8 mouse cellular contexts compared by ENCODE assay signal in genomic region chr11:96830539-96831216, GRCm38 (mm10). TPM values are rescaled to one million over a fixed set of nuclear protein-coding genes. Genes with fewer than 3 reads are reported as not detected.
DNase-seq lines count a peak whose midpoint lies in the region; ATAC-seq lines count a peak whose summit lies in the region.

No protein-coding gene starts in this region.

- ATAC-seq in kidney, embryonic 16.5 days (ENCODE audit: low FRiP score, low TSS enrichment): no peak
- ATAC-seq in hindbrain, embryonic 15.5 days (ENCODE audit: low FRiP score, low read depth): no peak
- no peak for ATAC-seq in midbrain, embryonic 16.5 days

- intact Hi-C loops in left cerebral cortex, postnatal 10 days (cut with DNase I): no loop called here

- WGBS in kidney, embryonic 16.5 days: 21% methylated on average over 13 of the region's 13 CpGs
- WGBS in hindbrain, embryonic 15.5 days: 21% methylated on average over 13 of the region's 13 CpGs
- WGBS in midbrain, embryonic 16.5 days: 20% methylated on average over 13 of the region's 13 CpGs

- no peak for DNase-seq in kidney, adult 9 months
- DNase-seq in c-Kit-positive CD71-positive TER-119-negative erythroid progenitor cells, embryonic 14.5 days (ENCODE audit: low read depth): peak; percentile 33
- DNase-seq in gastrocnemius, postnatal 10 days: no peak
- no peak for DNase-seq in spleen, postnatal 10 days (ENCODE audit: low spot score in 2 of 2)
- no peak for DNase-seq in left cerebral cortex, postnatal 10 days (ENCODE audit: extremely low spot score in 1 of 2, low spot score in 2 of 2)

- peak overlapping the region; percentile 92 for H3K4me3 ChIP-seq in kidney, embryonic 16.5 days (ENCODE audit: low read length)
- H3K4me3 ChIP-seq in hindbrain, embryonic 15.5 days: peak overlapping the region; percentile 89
- H3K4me3 ChIP-seq in midbrain, embryonic 16.5 days (ENCODE audit: low read depth, low read length): peak overlapping the region; percentile 93

- no peaks in the 10 kb centered on the region for H3K9me3 ChIP-seq in kidney, embryonic 16.5 days (ENCODE audit: low read length)
- H3K9me3 ChIP-seq in hindbrain, embryonic 15.5 days: no peaks in the 10 kb centered on the region
- H3K9me3 ChIP-seq in midbrain, embryonic 16.5 days (replicated peaks; ENCODE audit: control insufficient read depth, low read length, poor library complexity, severe bottlenecking): no peaks in the 10 kb centered on the region

- H3K27me3 ChIP-seq in kidney, embryonic 16.5 days (ENCODE audit: insufficient read depth, low read length): no peaks in the 10 kb centered on the region
- no peaks in the 10 kb centered on the region for H3K27me3 ChIP-seq in hindbrain, embryonic 15.5 days
- H3K27me3 ChIP-seq in midbrain, embryonic 16.5 days (ENCODE audit: control insufficient read depth, insufficient read depth, low read depth, low read length): no peaks in the 10 kb centered on the region

- peaks cover 43% of the 10 kb centered on the region for H3K4me1 ChIP-seq in kidney, embryonic 16.5 days (ENCODE audit: insufficient read depth, low read length)
- peaks cover 40% of the 10 kb centered on the region for H3K4me1 ChIP-seq in hindbrain, embryonic 15.5 days (replicated peaks)
- peaks cover 36% of the 10 kb centered on the region for H3K4me1 ChIP-seq in midbrain, embryonic 16.5 days (ENCODE audit: control insufficient read depth, insufficient read depth, low read length)

- peak overlapping the region; percentile 98 for H3K27ac ChIP-seq in kidney, embryonic 16.5 days (ENCODE audit: low read length)
- H3K27ac ChIP-seq in hindbrain, embryonic 15.5 days (replicated peaks): peak overlapping the region; percentile 98
- peak overlapping the region; percentile 98 for H3K27ac ChIP-seq in midbrain, embryonic 16.5 days (ENCODE audit: low read length)

- H3K4me2 ChIP-seq in kidney, embryonic 16.5 days (replicated peaks; ENCODE audit: low read depth, low read length): peak overlapping the region; percentile 68
- peak overlapping the region; percentile 62 for H3K4me2 ChIP-seq in hindbrain, embryonic 15.5 days
- peak overlapping the region; percentile 62 for H3K4me2 ChIP-seq in midbrain, embryonic 16.5 days (ENCODE audit: low read length)

- H3K9ac ChIP-seq in kidney, embryonic 16.5 days (replicated peaks; ENCODE audit: low read length): peak overlapping the region; percentile 85
- H3K9ac ChIP-seq in hindbrain, embryonic 15.5 days: peak overlapping the region; percentile 63
- H3K9ac ChIP-seq in midbrain, embryonic 16.5 days (ENCODE audit: low read depth, low read length): peak overlapping the region; percentile 79

- peaks cover 16% of the 10 kb centered on the region; the same call in 1 of the 2 replicates for H3K36me3 ChIP-seq in kidney, embryonic 16.5 days (ENCODE audit: insufficient read depth, low read length)
- peaks cover 2% of the 10 kb centered on the region; the same call in 1 of the 2 replicates for H3K36me3 ChIP-seq in hindbrain, embryonic 15.5 days
- H3K36me3 ChIP-seq in midbrain, embryonic 16.5 days (ENCODE audit: control insufficient read depth, insufficient read depth, low read length): peaks cover 2% of the 10 kb centered on the region; the same call in 1 of the 2 replicates

RNA-seq across cellular contexts. Expression of gene Nfe2l1, which starts 0.9 kb away (rescaled TPM):
- 93.9 and 96.8 TPM in 2 replicates for polyA plus RNA-seq in kidney, embryonic 16.5 days (2015; fragmentation: Nextera tagmentation; extraction: Ambion mirVana)
- 74.3 and 80.5 TPM in 2 replicates for polyA plus RNA-seq in hindbrain, embryonic 15.5 days (2015; fragmentation: Nextera tagmentation; extraction: Ambion mirVana)
- 79.1 and 81.8 TPM in 2 replicates for polyA plus RNA-seq in midbrain, embryonic 16.5 days (2015; fragmentation: Nextera tagmentation; extraction: Ambion mirVana)
- 100 to 1,000 TPM; 194 to 201 TPM for total RNA-seq in gastrocnemius, postnatal 10 days (2021)
- 100 to 1,000 TPM; 167 to 175 TPM for total RNA-seq in left cerebral cortex, postnatal 10 days (2021)

RNA-seq across cellular contexts. Expression of gene Copz2, which starts 19.0 kb away (rescaled TPM):
- 115 and 117 TPM in 2 replicates for polyA plus RNA-seq in kidney, embryonic 16.5 days (2015; fragmentation: Nextera tagmentation; extraction: Ambion mirVana)
- 21.9 and 25.9 TPM in 2 replicates for polyA plus RNA-seq in hindbrain, embryonic 15.5 days (2015; fragmentation: Nextera tagmentation; extraction: Ambion mirVana)
- polyA plus RNA-seq in midbrain, embryonic 16.5 days (2015; fragmentation: Nextera tagmentation; extraction: Ambion mirVana): 14.8 and 16.3 TPM in 2 replicates
- 10 to 100 TPM; 47.2 to 55.1 TPM for total RNA-seq in gastrocnemius, postnatal 10 days (2021)
- total RNA-seq in left cerebral cortex, postnatal 10 days (2021): 1 to 10 TPM; 2.5 to 3.1 TPM

RNA-seq across cellular contexts. Expression of gene Cbx1, which starts 41.8 kb away (rescaled TPM):
- 109 and 121 TPM in 2 replicates for polyA plus RNA-seq in kidney, embryonic 16.5 days (2015; fragmentation: Nextera tagmentation; extraction: Ambion mirVana)
- polyA plus RNA-seq in hindbrain, embryonic 15.5 days (2015; fragmentation: Nextera tagmentation; extraction: Ambion mirVana): 66.0 and 78.0 TPM in 2 replicates
- 56.2 and 66.3 TPM in 2 replicates for polyA plus RNA-seq in midbrain, embryonic 16.5 days (2015; fragmentation: Nextera tagmentation; extraction: Ambion mirVana)
- total RNA-seq in gastrocnemius, postnatal 10 days (2021): 10 to 100 TPM; 45.4 to 58.1 TPM
- total RNA-seq in left cerebral cortex, postnatal 10 days (2021): 10 to 100 TPM; 49.3 to 52.2 TPM

RNA-seq across cellular contexts. Expression of gene Snx11, which starts 53.3 kb away (rescaled TPM):
- 20.1 and 21.8 TPM in 2 replicates for polyA plus RNA-seq in kidney, embryonic 16.5 days (2015; fragmentation: Nextera tagmentation; extraction: Ambion mirVana)
- polyA plus RNA-seq in hindbrain, embryonic 15.5 days (2015; fragmentation: Nextera tagmentation; extraction: Ambion mirVana): 55.6 and 64.2 TPM in 2 replicates
- 46.7 TPM in 2 replicates for polyA plus RNA-seq in midbrain, embryonic 16.5 days (2015; fragmentation: Nextera tagmentation; extraction: Ambion mirVana)
- 10 to 100 TPM; 10.5 to 11.6 TPM for total RNA-seq in gastrocnemius, postnatal 10 days (2021)
- 10 to 100 TPM; 43.1 to 43.2 TPM for total RNA-seq in left cerebral cortex, postnatal 10 days (2021)
